ENCODE assay signal across 8 mouse cellular contexts in genomic region chr11:113296162-113296561, GRCm38 (mm10).
DNase-seq lines count a peak whose midpoint lies in the region; ATAC-seq and TF ChIP-seq lines count a peak whose summit lies in the region.

No protein-coding gene starts in this region.

- no peak overlapping the region for H3K27ac ChIP-seq in midbrain, embryonic 11.5 days (ENCODE audit: low read depth, low read length)
- H3K27ac ChIP-seq in midbrain, embryonic 13.5 days: no peak overlapping the region
- no peak overlapping the region for H3K27ac ChIP-seq in embryonic facial prominence, embryonic 11.5 days (replicated peaks; ENCODE audit: low read depth, low read length)
- H3K27ac ChIP-seq in hindbrain, postnatal 0 days: no peak overlapping the region
- H3K27ac ChIP-seq in liver, postnatal 0 days (ENCODE audit: low read depth): no peak overlapping the region

- WGBS in midbrain, embryonic 11.5 days: 33% methylated on average over 7 of the region's 7 CpGs
- WGBS in midbrain, embryonic 13.5 days: 30% methylated on average over 7 of the region's 7 CpGs
- 38% methylated on average over 7 of the region's 7 CpGs for WGBS in embryonic facial prominence, embryonic 11.5 days
- 32% methylated on average over 7 of the region's 7 CpGs for WGBS in hindbrain, postnatal 0 days
- 39% methylated on average over 7 of the region's 7 CpGs for WGBS in liver, postnatal 0 days (ENCODE audit: insufficient replicate concordance)

- DNase-seq in midbrain, embryonic 11.5 days (ENCODE audit: low spot score, missing footprints): peak; percentile 97
- peak; percentile 93 for DNase-seq in adrenal gland, postnatal 14 days
- peak; percentile 82 for DNase-seq in embryonic facial prominence, embryonic 11.5 days (ENCODE audit: low spot score)
- DNase-seq in hindbrain, postnatal 0 days (ENCODE audit: low spot score): peak; percentile 91
- DNase-seq in liver, postnatal 0 days: peak; percentile 74
- peak; percentile 77 to 91 for DNase-seq in right cerebral cortex, postnatal 10 days (ENCODE audit: low spot score in 2 of 2)

- H3K27me3 ChIP-seq in midbrain, embryonic 11.5 days (ENCODE audit: control insufficient read depth, insufficient read depth, low read length): no peaks in the 10 kb centered on the region; the same call in 1 of the 2 replicates
- peaks cover 11% of the 10 kb centered on the region; the same call in 1 of the 2 replicates for H3K27me3 ChIP-seq in midbrain, embryonic 13.5 days
- H3K27me3 ChIP-seq in embryonic facial prominence, embryonic 11.5 days (ENCODE audit: control insufficient read depth, insufficient read depth, low read length): no peaks in the 10 kb centered on the region
- H3K27me3 ChIP-seq in hindbrain, postnatal 0 days (ENCODE audit: insufficient read depth, low read length): no peaks in the 10 kb centered on the region
- no peaks in the 10 kb centered on the region for H3K27me3 ChIP-seq in liver, postnatal 0 days (ENCODE audit: insufficient read depth, low read length)

- H3K4me2 ChIP-seq in midbrain, embryonic 11.5 days: no peak overlapping the region
- no peak overlapping the region for H3K4me2 ChIP-seq in midbrain, embryonic 13.5 days (replicated peaks)
- H3K4me2 ChIP-seq in embryonic facial prominence, embryonic 11.5 days (ENCODE audit: low read depth, low read length): no peak overlapping the region
- no peak overlapping the region for H3K4me2 ChIP-seq in hindbrain, postnatal 0 days (ENCODE audit: low read depth, low read length)
- no peak overlapping the region for H3K4me2 ChIP-seq in liver, postnatal 0 days (ENCODE audit: low read depth, low read length)

- no peak for TF ChIP-seq EP300 in liver, postnatal 0 days (IDR thresholded peaks at IDR 0.05; ENCODE audit: low read depth)

- H3K4me3 ChIP-seq in midbrain, embryonic 11.5 days (ENCODE audit: low read depth, low read length): no peak overlapping the region
- no peak overlapping the region for H3K4me3 ChIP-seq in midbrain, embryonic 13.5 days (replicated peaks)
- no peak overlapping the region for H3K4me3 ChIP-seq in embryonic facial prominence, embryonic 11.5 days (ENCODE audit: low read depth, low read length)
- H3K4me3 ChIP-seq in hindbrain, postnatal 0 days (ENCODE audit: low read length): no peak overlapping the region
- no peak overlapping the region for H3K4me3 ChIP-seq in liver, postnatal 0 days (ENCODE audit: low read depth, low read length)

- H3K9me3 ChIP-seq in midbrain, embryonic 11.5 days (ENCODE audit: control insufficient read depth, low read length): no peaks in the 10 kb centered on the region
- no peaks in the 10 kb centered on the region for H3K9me3 ChIP-seq in midbrain, embryonic 13.5 days
- H3K9me3 ChIP-seq in embryonic facial prominence, embryonic 11.5 days (replicated peaks; ENCODE audit: control insufficient read depth, low read length): no peaks in the 10 kb centered on the region
- no peaks in the 10 kb centered on the region for H3K9me3 ChIP-seq in hindbrain, postnatal 0 days (ENCODE audit: low read length)
- H3K9me3 ChIP-seq in liver, postnatal 0 days (ENCODE audit: low read length): no peaks in the 10 kb centered on the region

- no peak for ATAC-seq in midbrain, embryonic 11.5 days (ENCODE audit: low FRiP score)
- no peak for ATAC-seq in midbrain, embryonic 13.5 days
- ATAC-seq in embryonic facial prominence, embryonic 11.5 days (replicated peaks; ENCODE audit: insufficient number of reproducible peaks, low FRiP score, low TSS enrichment, low read depth): no peak
- peak; percentile 27; the same call in 1 of the 2 replicates for ATAC-seq in hindbrain, postnatal 0 days
- no peak for ATAC-seq in liver, postnatal 0 days
- no peak for ATAC-seq in monocyte, adult 5-6 weeks (replicated peaks; ENCODE audit: insufficient number of reproducible peaks, low FRiP score, low TSS enrichment, poor library complexity, severe bottlenecking)

- H3K9ac ChIP-seq in midbrain, embryonic 11.5 days (ENCODE audit: low read length): no peak overlapping the region
- H3K9ac ChIP-seq in midbrain, embryonic 13.5 days (replicated peaks): no peak overlapping the region
- H3K9ac ChIP-seq in embryonic facial prominence, embryonic 11.5 days (replicated peaks; ENCODE audit: low read length): no peak overlapping the region
- H3K9ac ChIP-seq in hindbrain, postnatal 0 days (replicated peaks; ENCODE audit: low read length): no peak overlapping the region
- H3K9ac ChIP-seq in liver, postnatal 0 days (replicated peaks): no peak overlapping the region

- TF ChIP-seq CTCF in hindbrain, postnatal 0 days (IDR thresholded peaks at IDR 0.05; ENCODE audit: low read depth): peak; percentile 96
- peak; percentile 75 for TF ChIP-seq CTCF in liver, postnatal 0 days (IDR thresholded peaks at IDR 0.05; ENCODE audit: low read depth)

- no peaks in the 10 kb centered on the region for H3K36me3 ChIP-seq in midbrain, embryonic 11.5 days (ENCODE audit: control insufficient read depth, insufficient read depth, low read length)
- no peaks in the 10 kb centered on the region for H3K36me3 ChIP-seq in midbrain, embryonic 13.5 days
- no peaks in the 10 kb centered on the region for H3K36me3 ChIP-seq in embryonic facial prominence, embryonic 11.5 days (replicated peaks; ENCODE audit: control insufficient read depth, insufficient read depth, low read depth, low read length)
- H3K36me3 ChIP-seq in hindbrain, postnatal 0 days (ENCODE audit: insufficient read depth, low read length): no peaks in the 10 kb centered on the region
- H3K36me3 ChIP-seq in liver, postnatal 0 days (replicated peaks; ENCODE audit: insufficient read depth, low read length): no peaks in the 10 kb centered on the region

- peaks cover 6% of the 10 kb centered on the region; the same call in 1 of the 2 replicates for H3K4me1 ChIP-seq in midbrain, embryonic 11.5 days (ENCODE audit: control insufficient read depth, insufficient read depth, low read length)
- peaks cover 44% of the 10 kb centered on the region for H3K4me1 ChIP-seq in midbrain, embryonic 13.5 days (replicated peaks)
- H3K4me1 ChIP-seq in embryonic facial prominence, embryonic 11.5 days (ENCODE audit: control insufficient read depth, insufficient read depth, low read length): no peaks in the 10 kb centered on the region
- no peaks in the 10 kb centered on the region; the same call in 1 of the 2 replicates for H3K4me1 ChIP-seq in hindbrain, postnatal 0 days (ENCODE audit: insufficient read depth, low read length)
- H3K4me1 ChIP-seq in liver, postnatal 0 days (ENCODE audit: insufficient read depth): no peaks in the 10 kb centered on the region
